Mouse (Mus musculus) activated CD4-positive, CD25-positive, alpha-beta regulatory T cell, adult 9 weeks (primary cell): ENCODE measurements around the gene Pomgnt1. TPM values are rescaled to one million over a fixed set of nuclear protein-coding genes. Genes with fewer than 3 reads are reported as not detected.

ENCODE experiments used
- polyA plus RNA-seq: library from polyadenylated mRNA; unstranded; fragments of 100-300 nt; shearing (Covaris generic); gene quantifications from one replicate; pipeline ENCODE4 v1.2.1, GENCODE M21; 2017

The Pomgnt1 gene
- 8.0 TPM for polyA plus RNA-seq

GRCm38 (mm10) chr4:116123602-116124519 lies at the start of gene Pomgnt1, which contains the start of gene Rad54l:
Gene Pomgnt1, plus strand, starts transcription at chr4:116123840.
Gene Rad54l, minus strand, starts transcription at chr4:116123690.

DNA sequence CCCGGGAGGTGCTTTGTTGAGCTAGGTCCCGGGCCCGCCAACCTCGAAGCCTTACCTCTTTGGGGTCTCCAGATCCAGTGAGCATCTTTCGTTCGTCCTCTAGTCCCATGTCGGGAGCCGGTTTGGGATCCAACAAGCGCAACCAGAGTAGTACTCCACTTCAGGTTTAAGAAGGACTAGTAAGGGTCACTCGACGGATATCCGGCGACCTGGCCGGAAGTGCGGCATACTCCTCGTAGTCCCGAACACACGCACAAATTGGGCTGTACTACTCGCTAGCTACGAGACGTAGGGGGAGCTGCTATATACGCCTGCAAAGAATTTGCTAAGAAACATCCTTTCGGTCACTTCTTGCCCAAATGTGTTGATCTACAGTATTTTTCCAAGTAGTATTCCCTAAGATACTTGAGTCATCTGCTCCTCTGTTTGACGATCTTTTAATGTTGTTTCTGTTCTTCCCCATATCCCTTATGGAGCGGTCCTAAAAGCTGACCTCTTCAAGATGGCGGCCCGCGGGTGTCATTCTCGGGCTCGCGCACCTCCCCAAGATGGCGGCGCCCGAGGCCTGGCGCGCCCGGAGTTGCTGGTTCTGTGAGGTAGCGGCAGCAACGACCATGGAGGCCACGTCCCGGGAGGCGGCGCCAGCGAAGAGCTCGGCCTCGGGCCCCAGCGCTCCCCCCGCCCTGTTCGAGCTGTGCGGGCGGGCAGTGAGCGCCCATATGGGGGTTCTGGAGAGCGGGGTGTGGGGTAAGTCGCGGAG lies 48.6 kb upstream of the Pomgnt1 start, which contains the start of the genes Uqcrh and Lrrc41:
Gene Uqcrh (minus strand): TSS at position 211 of the 760 bp plus-strand sequence.
Gene Lrrc41 (plus strand): TSS at position 409 of the 760 bp plus-strand sequence.

GRCm38 (mm10) chr4:116151238-116151637 lies 27.6 kb downstream of the Pomgnt1 start, which contains the start of gene Lurap1:
Gene Lurap1, minus strand, starts transcription at chr4:116151338.

DNA sequence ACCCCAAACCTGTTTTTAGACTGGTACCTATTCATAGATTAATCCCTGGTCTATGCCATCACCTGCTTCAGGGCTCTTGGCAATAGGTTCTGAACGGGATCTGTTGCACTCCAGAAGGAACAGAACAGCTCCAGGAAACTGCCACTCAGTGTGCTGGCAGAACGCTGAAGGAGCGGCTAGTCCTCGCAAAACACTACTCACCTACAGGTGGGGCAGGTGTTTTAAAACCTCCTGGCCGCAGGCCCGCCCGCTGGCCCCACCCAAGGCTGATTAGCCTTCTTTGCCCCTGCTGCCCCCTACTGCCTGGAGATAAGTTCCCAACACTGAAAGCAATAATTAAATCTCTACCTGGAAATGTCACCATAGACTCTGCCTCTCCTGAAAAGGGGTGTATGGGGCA lies 43.8 kb downstream of the Pomgnt1 start, which contains the start of gene Tspan1:
Gene Tspan1 (minus strand): TSS at position 198 of the 400 bp plus-strand sequence.

GRCm38 (mm10) chr4:116173072-116173471 lies 49.4 kb downstream of the Pomgnt1 start, which contains the start of the genes 1700042G07Rik and Gm49337:
Gene 1700042G07Rik, plus strand, starts transcription at chr4:116173372.
Gene Gm49337, plus strand, starts transcription at chr4:116173384.

Other genes starting within 250 kb of the Pomgnt1 start
- gene Kncn, start 239.4 kb upstream of the Pomgnt1 start, polyA plus RNA-seq = not detected
- not detected for gene 6430628N08Rik, start 233.2 kb upstream of the Pomgnt1 start, polyA plus RNA-seq
- gene Dmbx1, start 183.9 kb upstream of the Pomgnt1 start, polyA plus RNA-seq = not detected
- gene Faah, start 105.9 kb upstream of the Pomgnt1 start, polyA plus RNA-seq = 129 TPM
- gene Nsun4, start 70.0 kb upstream of the Pomgnt1 start, polyA plus RNA-seq = 33.5 TPM
- gene Uqcrh, start 48.8 kb upstream of the Pomgnt1 start, polyA plus RNA-seq = 526 TPM
- gene Lrrc41, start 48.6 kb upstream of the Pomgnt1 start, polyA plus RNA-seq = 45.9 TPM
- 6.5 TPM for gene Rad54l, start 150 bp upstream of the Pomgnt1 start, polyA plus RNA-seq
- gene Lurap1, start 27.5 kb downstream of the Pomgnt1 start, polyA plus RNA-seq = 0.83 TPM
- gene Tspan1, start 43.8 kb downstream of the Pomgnt1 start, polyA plus RNA-seq = not detected
- gene 1700042G07Rik, start 49.5 kb downstream of the Pomgnt1 start, polyA plus RNA-seq = not detected
- not detected for gene Gm49337, start 49.5 kb downstream of the Pomgnt1 start, polyA plus RNA-seq
- 6.1 TPM for gene Pik3r3, start 97.8 kb downstream of the Pomgnt1 start, polyA plus RNA-seq